Mouse (Mus musculus) CH12.LX (cell line): ENCODE measurements around the gene E030030I06Rik. TPM values are rescaled to one million over a fixed set of nuclear protein-coding genes. Genes with fewer than 3 reads are reported as not detected.
"Not testable (repeated sequence)": the region's sequence is repeated elsewhere in the genome, so short reads cannot be mapped to it uniquely, and the experiment has no call there.

ENCODE experiments used
- DNase-seq: peaks from one replicate; pipeline ENCODE4 v3.0.0-alpha.2; 2013; ENCODE audit errors: extremely low read depth
- H3K27ac ChIP-seq: 2 replicates; pipeline ENCODE4 v1.5.1; 2012; ENCODE audit warnings: low read depth, mild to moderate bottlenecking, control low read depth, moderate library complexity; ENCODE audit not compliant: insufficient read depth
- H3K27me3 ChIP-seq: replicated peaks from 2 replicates; pipeline ENCODE3; 2012; ENCODE audit warnings: inconsistent platforms
- H3K36me3 ChIP-seq, 2 experiments: replicated peaks in 1 of 2; 2 replicates each; pipeline versions ENCODE3 to v1.6.1; 2012; ENCODE audit warnings: inconsistent platforms in 1 of 2, low read length in 1 of 2, mild to moderate bottlenecking in 1 of 2, mixed read lengths in 1 of 2, moderate library complexity in 1 of 2; ENCODE audit not compliant: control insufficient read depth in 1 of 2, insufficient read depth in 1 of 2
- H3K4me1 ChIP-seq, 2 experiments: 2 replicates each; pipeline ENCODE4 v1.6.1; 2012; ENCODE audit warnings: inconsistent platforms in 1 of 2, moderate library complexity in 1 of 2; ENCODE audit not compliant: insufficient read depth in 2 of 2, control insufficient read depth in 1 of 2
- H3K4me2 ChIP-seq: 2 replicates; pipeline ENCODE4 v1.6.1; 2012; ENCODE audit warnings: low read depth, mild to moderate bottlenecking, control low read depth; ENCODE audit not compliant: poor library complexity, insufficient read depth, severe bottlenecking
- H3K4me3 ChIP-seq, 3 experiments: fragments of 150-350 bp in 1 of 3; sonication (generic) in 1 of 3; replicated peaks in 1 of 3; 2 replicates each; pipeline versions ENCODE3 to v1.5.1; 2011 to 2012; ENCODE audit warnings: low read depth in 2 of 3, low read length in 2 of 3, mild to moderate bottlenecking in 2 of 3, moderate library complexity in 2 of 3, control low read depth in 1 of 3, improper control_type of control experiment in 1 of 3, inconsistent platforms in 1 of 3, mixed read lengths in 1 of 3; ENCODE audit not compliant: poor library complexity in 1 of 3
- H3K79me2 ChIP-seq: replicated peaks from 2 replicates; pipeline ENCODE4 v1.6.1; 2012; ENCODE audit warnings: mild to moderate bottlenecking, moderate library complexity; ENCODE audit not compliant: control insufficient read depth, poor library complexity, insufficient read depth, severe bottlenecking; ENCODE audit errors: extremely low read depth
- H3K9ac ChIP-seq: 2 replicates; pipeline ENCODE4 v1.6.1; 2012; ENCODE audit warnings: low read depth, mild to moderate bottlenecking, control low read depth, moderate library complexity; ENCODE audit not compliant: insufficient read depth
- H3K9me3 ChIP-seq: replicated peaks from 2 replicates; pipeline ENCODE3; 2012; ENCODE audit warnings: low read length, inconsistent platforms, mixed read lengths
- dilution Hi-C: fragments of 300-500 bp; cut with MboI; formaldehyde crosslinking; loops from 2 replicates; pipeline ENCODE4 v1.14.3; 2020; ENCODE audit warnings: low sequenced_read_pairs; ENCODE audit not compliant: extremely low pct_unique_long_range_greater_than_20kb, extremely low pct_ligation_motif_present
- in situ Hi-C: fragments of 300-500 bp; cut with MboI; formaldehyde crosslinking; loops from 3 replicates; pipeline ENCODE4 v1.14.3; 2019; ENCODE audit warnings: low sequenced_read_pairs, low pct_ligation_motif_present, low pct_unique_long_range_greater_than_20kb, mixed read lengths
- polyA plus RNA-seq: library from polyadenylated mRNA; unstranded; fragments of >175 nt; gene quantifications from 2 replicates; pipeline ENCODE4 v1.2.1, GENCODE M21; 2012; ENCODE audit warnings: low read depth; ENCODE audit not compliant: insufficient read length
- total RNA-seq, 2 experiments: library from RNA; depleted of rRNA; stranded (reverse); fragments of 300-350 nt in 1 of 2; fragments of >200 nt in 1 of 2; gene quantifications; 2 replicates each; pipeline ENCODE4 v1.2.3; 2012 to 2014

The E030030I06Rik gene
- total and polyA plus RNA-seq, 3 experiments, result 3.5 to 7.5 (median 5.9) TPM

GRCm38 (mm10) chr10:22067979-22068378 lies 81.1 kb downstream of the E030030I06Rik start, which contains the start of gene 4930444G20Rik:
Gene 4930444G20Rik (minus strand): TSS chr10:22068079.
- in situ Hi-C loops, H3K4me2 ChIP-seq, H3K79me2 ChIP-seq, H3K27ac ChIP-seq, H3K4me1 ChIP-seq, H3K9ac ChIP-seq, dilution Hi-C loops, H3K27me3 ChIP-seq, H3K36me3 ChIP-seq, DNase-seq, H3K4me3 ChIP-seq, H3K9me3 ChIP-seq: not testable (repeated sequence)

Other genes with a start within 250 kb of the E030030I06Rik start
- gene 4930444G20Rik, start 81.2 kb downstream of the E030030I06Rik start, total RNA-seq (2012; rRNA removed), result not detected in 2 replicates
- gene 4930444G20Rik, start 81.2 kb downstream of the E030030I06Rik start, total RNA-seq (2014; rRNA removed), result not detected in 2 replicates
- gene 4930444G20Rik, start 81.2 kb downstream of the E030030I06Rik start, polyA plus RNA-seq, result not detected in 2 replicates
- gene Raet1e, start 9.3 kb upstream of the E030030I06Rik start, total RNA-seq (2012; rRNA removed), result 0.13 and 0.64 TPM in 2 replicates
- gene Raet1e, start 9.3 kb upstream of the E030030I06Rik start, total RNA-seq (2014; rRNA removed), result 0.62 and 0.85 TPM in 2 replicates
- gene Raet1e, start 9.3 kb upstream of the E030030I06Rik start, polyA plus RNA-seq, result 1.2 TPM in 2 replicates
- gene H60b, start 9.3 kb upstream of the E030030I06Rik start, total RNA-seq (2012; rRNA removed), result not detected in 2 replicates
- gene H60b, start 9.3 kb upstream of the E030030I06Rik start, total RNA-seq (2014; rRNA removed), result not detected in 2 replicates
- 0.25 TPM in 1 of 2 replicates, not detected in the other for gene H60b, start 9.3 kb upstream of the E030030I06Rik start, polyA plus RNA-seq
- gene Raet1d, start 211.3 kb upstream of the E030030I06Rik start, total RNA-seq (2012; rRNA removed), result 2.7 and 3.3 TPM in 2 replicates
- gene Raet1d, start 211.3 kb upstream of the E030030I06Rik start, total RNA-seq (2014; rRNA removed), result 17.5 and 18.8 TPM in 2 replicates
- 14.9 and 15.3 TPM in 2 replicates for gene Raet1d, start 211.3 kb upstream of the E030030I06Rik start, polyA plus RNA-seq